Mouse (Mus musculus) stomach, postnatal 0 days (tissue): ENCODE results near the gene Pitx2.

Experiments
- CTCF ChIP-seq: IDR thresholded peaks from 2 replicates; pipeline ENCODE4 v1.5.1; 2016; ENCODE audit warnings: antibody characterized with exemption, low read depth, mild to moderate bottlenecking, moderate library complexity
- EP300 ChIP-seq: optimal IDR thresholded peaks from 2 replicates; pipeline ENCODE3; 2016; ENCODE audit warnings: antibody characterized with exemption

- TF ChIP-seq CTCF (no peak), EP300 (no peak)
Measured at GRCm38 (mm10) chr3:129207231-129208030, 7.8 kb downstream of the Pitx2 start.
